Mouse (Mus musculus) lung, adult 2 months (tissue): ENCODE results near the gene Samd4.

Experiments used
- CTCF ChIP-seq: fragments of 200-500 bp; IDR thresholded peaks from 2 replicates; pipeline ENCODE4 v1.5.1; 2011; ENCODE audit warnings: mild to moderate bottlenecking, low read length, control low read depth; ENCODE audit not compliant: insufficient read depth
- POLR2A ChIP-seq: fragments of 200-500 bp; IDR thresholded peaks from 2 replicates; pipeline ENCODE4 v1.6.1; 2011; ENCODE audit warnings: low read depth, mild to moderate bottlenecking, control low read depth, low read length, borderline replicate concordance; ENCODE audit errors: extremely low read depth

GRCm38 (mm10) chr14:46947644-46948043, 65.0 kb downstream of the Samd4 start:
- TF ChIP-seq CTCF (no peak), POLR2A (no peak)
